Mouse (Mus musculus) Patski (cell line): ENCODE data around the gene Rhbdl3. TPM values are rescaled to one million over a fixed set of nuclear protein-coding genes. Genes with fewer than 3 reads are reported as not detected.

Source experiments
- ATAC-seq: fragments of 100-300 bp; one replicate; pipeline ENCODE4 v1.8.0; 2021
- CTCF ChIA-PET: fragments of 350-600 bp; sonication (Branson Sonifier 250); formaldehyde crosslinking; loops from one replicate; lab custom pipeline; 2022; ENCODE audit warnings: inconsistent platforms; lab: Charles Lee
- POLR2A ChIA-PET: fragments of 350-600 bp; sonication (Branson Sonifier 250); formaldehyde crosslinking; loops from one replicate; lab custom pipeline; 2022; ENCODE audit warnings: antibody characterized with exemption, inconsistent platforms; lab: Charles Lee
- DNase-seq: peaks from one replicate; pipeline ENCODE4 v3.0.0-alpha.2; 2011; ENCODE audit warnings: low read depth, low spot score
- H3K27me3 ChIP-seq: fragments of 371-371 bp; one replicate; pipeline ENCODE4 v1.5.1; 2021
- CTCF ChIP-seq: fragments of 100-300 bp; IDR thresholded peaks from one replicate; pipeline ENCODE4 v1.5.1; 2021
- in situ Hi-C: fragments of 300-500 bp; cut with MboI; formaldehyde crosslinking; loops from 3 replicates; pipeline ENCODE4 v1.11.1; 2018; ENCODE audit warnings: low pct_unique_long_range_greater_than_20kb, mixed read lengths
- polyA plus RNA-seq: library from polyadenylated mRNA; unstranded; gene quantifications from one replicate; pipeline ENCODE4 v1.2.3, GENCODE M21; 2021

Rhbdl3 gene
- polyA plus RNA-seq, 1 experiment from 2014 or later = 5.8 TPM

DNA sequence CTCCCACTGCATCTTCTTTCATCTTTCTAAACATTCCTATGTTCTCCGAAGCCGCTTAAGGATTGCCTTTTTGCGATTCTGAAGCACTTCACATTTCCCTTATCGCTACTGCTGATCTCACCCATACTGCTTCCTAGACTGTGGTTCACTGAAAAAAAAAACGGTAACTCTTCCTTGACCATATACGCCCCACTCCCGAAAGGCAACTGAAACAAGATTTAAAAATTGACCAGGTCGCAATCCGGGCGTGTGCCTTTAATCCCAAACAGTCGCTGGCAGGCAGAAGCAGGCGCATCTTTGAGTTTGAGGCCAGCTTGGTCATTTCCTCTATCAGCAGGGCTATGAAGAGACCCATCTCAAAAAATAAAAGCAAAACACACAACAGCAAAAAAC lies 81.9 kb downstream of the Rhbdl3 start:
- in situ Hi-C loops = no loop called here
- ChIA-PET POLR2A (interaction anchor here (0.7 to 1.4 kb wide), 3 partner anchors 11 to 43 kb away, joined by 4 to 5 read pairs (median 5); no protein-coding TSS in a partner anchor), CTCF (no interaction called here)
- TF ChIP-seq CTCF = no peak
- DNase-seq (no peak), ATAC-seq (peak; percentile 36)
- H3K27me3 ChIP-seq = no peaks in the 10 kb centered on the region

DNA sequence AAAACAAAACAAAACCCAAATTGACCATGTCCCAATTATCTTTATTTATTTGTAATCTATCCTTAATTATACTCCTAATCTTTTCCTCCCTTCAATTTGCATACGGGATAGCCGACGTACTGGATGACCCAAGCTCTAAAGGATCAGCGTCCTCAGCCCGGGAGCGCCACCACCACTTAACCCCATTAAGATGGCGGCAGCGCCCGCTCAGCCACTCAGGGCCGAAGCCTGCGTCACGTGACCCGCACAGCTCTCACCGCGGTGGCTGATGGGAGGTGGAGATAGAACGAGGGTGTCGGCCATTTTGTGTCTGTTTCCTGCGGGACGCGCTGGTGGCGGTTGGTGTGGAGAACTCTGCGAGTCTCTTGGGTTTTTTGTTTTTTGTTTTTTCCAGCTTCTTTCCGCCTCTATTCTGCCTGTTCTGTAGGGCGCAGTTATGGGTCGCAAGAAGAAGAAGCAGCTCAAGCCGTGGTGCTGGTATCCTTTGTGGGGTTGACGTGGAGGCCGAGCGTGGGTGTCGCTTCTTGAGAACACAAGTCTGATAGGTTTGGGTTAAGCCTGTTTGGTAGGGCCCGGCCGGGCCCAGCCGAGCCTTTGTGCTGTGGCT lies 82.4 kb downstream of the Rhbdl3 start, which contains the start of gene Zfp207:
TSS of gene Zfp207 (plus strand) at position 261 of the 607 bp plus-strand sequence.
- H3K27me3 ChIP-seq = no peaks in the 10 kb centered on the region
- TF ChIP-seq CTCF = no peak
- POLR2A ChIA-PET = interaction anchor here (0.7 to 1.4 kb wide), 3 partner anchors 10 to 43 kb away, joined by 4 to 5 read pairs (median 5); no protein-coding TSS in a partner anchor
- CTCF ChIA-PET = interaction anchor here (1.3 kb wide), 1 partner anchor 14 kb away, joined by 4 read pairs; no protein-coding TSS in a partner anchor
- in situ Hi-C loops = no loop called here
- peak; percentile 75 for DNase-seq
- peak; percentile 88 for ATAC-seq

DNA sequence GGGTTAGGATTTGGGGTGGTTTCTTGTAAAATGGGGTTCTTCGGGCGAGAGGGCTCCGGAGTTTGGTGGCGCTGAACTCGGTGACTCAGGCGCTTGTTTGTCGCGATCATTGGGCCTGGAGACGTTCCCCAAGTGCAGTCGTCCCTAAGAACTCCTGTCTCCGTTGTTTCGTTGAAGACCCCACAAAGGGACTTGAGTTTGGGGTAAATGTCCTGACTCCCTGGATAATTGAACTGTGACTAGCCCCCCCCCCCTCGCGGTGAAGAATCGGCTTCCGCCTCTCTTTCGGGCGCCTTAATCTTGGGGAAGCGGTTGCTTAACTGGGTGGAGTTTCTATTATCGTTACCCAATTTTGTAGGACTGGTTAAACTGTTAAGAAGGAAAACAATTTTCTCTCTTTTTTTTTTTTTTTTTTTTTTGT lies 82.9 kb downstream of the Rhbdl3 start:
- in situ Hi-C loops = no loop called here
- ATAC-seq = peak; percentile 14
- no peak for DNase-seq

DNA sequence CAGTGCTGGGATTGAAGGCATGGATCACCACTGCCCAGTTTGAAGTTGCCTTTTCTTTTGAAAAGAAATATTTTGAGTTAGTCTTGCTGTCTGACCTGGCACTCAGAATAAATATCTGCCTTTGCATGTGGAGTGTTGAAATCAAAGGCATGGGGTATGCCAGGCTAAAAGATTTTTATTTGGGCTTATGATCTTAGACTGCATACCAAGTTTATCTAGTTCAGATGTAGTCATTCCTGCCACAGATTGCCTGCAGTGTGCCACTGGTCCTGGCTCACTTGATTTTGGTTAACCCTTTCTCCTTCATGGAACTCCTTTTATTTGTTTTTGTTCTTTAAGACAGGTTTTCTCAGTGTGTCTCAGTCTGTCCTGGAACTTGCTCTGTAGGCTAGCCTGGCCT lies 83.7 kb downstream of the Rhbdl3 start:
- H3K27me3 ChIP-seq = no peaks in the 10 kb centered on the region
- DNase-seq = no peak
- TF ChIP-seq CTCF = no peak
- POLR2A ChIA-PET = interaction anchor here (0.6 to 0.7 kb wide), 2 partner anchors 22 to 50 kb away, joined by 3 to 4 read pairs; no protein-coding TSS in a partner anchor
- ATAC-seq = no peak
- CTCF ChIA-PET = interaction anchor here (1.3 kb wide), 1 partner anchor 13 kb away, joined by 4 read pairs; no protein-coding TSS in a partner anchor
- in situ Hi-C loops = no loop called here

More for the DNA sequence above, 82.9 kb downstream of the Rhbdl3 start:
- ChIA-PET CTCF (interaction anchor here (1.3 kb wide), 1 partner anchor 14 kb away, joined by 4 read pairs; no protein-coding TSS in a partner anchor), POLR2A (interaction anchor here (0.6 to 1.4 kb wide), 4 partner anchors 10 to 50 kb away, joined by 3 to 5 read pairs (median 4); no protein-coding TSS in a partner anchor)
- H3K27me3 ChIP-seq = no peaks in the 10 kb centered on the region
- no peak for TF ChIP-seq CTCF

DNA sequence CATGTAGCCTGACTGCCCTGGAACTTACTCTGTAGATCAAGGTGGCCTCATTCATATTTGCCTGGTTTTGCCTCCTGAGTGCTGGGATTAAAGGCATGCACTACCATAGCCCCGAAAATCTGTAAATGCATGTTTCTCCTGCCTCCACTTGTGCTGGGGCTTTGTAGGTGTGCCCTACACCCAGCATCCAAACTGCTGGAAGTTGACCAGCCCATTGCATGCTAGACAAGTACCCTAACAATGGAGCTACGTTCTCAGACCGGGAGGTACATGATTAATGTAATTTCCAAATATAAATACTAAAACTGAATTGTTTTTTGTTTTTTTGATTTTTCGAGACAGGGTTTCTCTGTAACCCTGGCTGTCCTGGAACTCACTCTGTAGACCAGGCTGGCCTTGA lies 84.3 kb downstream of the Rhbdl3 start:
- ATAC-seq = no peak
- TF ChIP-seq CTCF = no peak
- H3K27me3 ChIP-seq = no peaks in the 10 kb centered on the region
- CTCF ChIA-PET = no interaction called here
- in situ Hi-C loops = no loop called here
- no peak for DNase-seq
- POLR2A ChIA-PET = no interaction called here

DNA sequence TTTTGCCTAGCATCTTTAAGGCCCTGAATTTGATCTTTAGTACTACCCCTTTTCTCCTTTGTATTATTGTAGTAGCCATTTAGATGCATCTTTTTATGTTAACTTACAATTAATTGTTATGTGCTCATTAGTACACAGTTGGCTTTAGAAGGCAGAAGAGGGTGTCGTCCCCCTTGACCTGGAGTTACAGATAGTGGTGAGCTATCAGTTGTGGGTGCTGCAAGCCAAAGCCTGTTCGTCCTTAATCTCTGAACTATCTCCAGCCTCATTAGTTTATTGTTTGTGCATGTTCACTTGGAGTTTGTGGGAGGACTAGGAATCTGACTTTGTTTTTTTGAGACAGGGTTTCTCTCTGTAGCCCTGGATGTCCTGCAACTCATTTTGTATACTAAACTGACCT lies 86.1 kb downstream of the Rhbdl3 start:
- CTCF ChIA-PET = no interaction called here
- ATAC-seq (no peak), DNase-seq (no peak)
- in situ Hi-C loops = no loop called here
- no peak for TF ChIP-seq CTCF
- POLR2A ChIA-PET = interaction anchor here (0.7 to 1.2 kb wide), 2 partner anchors 9 to 16 kb away, joined by 3 to 6 read pairs; no protein-coding TSS in a partner anchor
- no peaks in the 10 kb centered on the region for H3K27me3 ChIP-seq

DNA sequence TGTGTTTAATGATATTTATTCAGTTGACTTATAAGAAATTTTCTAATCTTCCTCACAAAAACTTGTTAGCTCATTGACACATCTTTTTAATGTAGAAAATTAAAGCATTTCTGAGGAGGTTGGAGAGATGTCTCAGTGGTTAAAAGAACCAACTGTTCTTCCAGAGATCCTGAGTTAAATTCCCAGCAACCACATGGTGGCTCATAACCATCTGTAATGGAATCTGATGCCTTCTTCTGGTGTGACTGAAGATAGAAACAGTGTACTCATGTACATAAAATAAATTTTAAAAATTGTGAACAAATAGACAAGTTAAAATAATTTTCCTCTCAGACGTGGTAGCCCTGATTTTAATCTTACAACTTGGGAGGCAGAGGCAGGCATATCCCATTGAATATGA lies 89.2 kb downstream of the Rhbdl3 start:
- in situ Hi-C loops = no loop called here
- ATAC-seq (no peak), DNase-seq (no peak)
- no peak for TF ChIP-seq CTCF
- ChIA-PET POLR2A (no interaction called here), CTCF (no interaction called here)
- H3K27me3 ChIP-seq = no peaks in the 10 kb centered on the region

DNA sequence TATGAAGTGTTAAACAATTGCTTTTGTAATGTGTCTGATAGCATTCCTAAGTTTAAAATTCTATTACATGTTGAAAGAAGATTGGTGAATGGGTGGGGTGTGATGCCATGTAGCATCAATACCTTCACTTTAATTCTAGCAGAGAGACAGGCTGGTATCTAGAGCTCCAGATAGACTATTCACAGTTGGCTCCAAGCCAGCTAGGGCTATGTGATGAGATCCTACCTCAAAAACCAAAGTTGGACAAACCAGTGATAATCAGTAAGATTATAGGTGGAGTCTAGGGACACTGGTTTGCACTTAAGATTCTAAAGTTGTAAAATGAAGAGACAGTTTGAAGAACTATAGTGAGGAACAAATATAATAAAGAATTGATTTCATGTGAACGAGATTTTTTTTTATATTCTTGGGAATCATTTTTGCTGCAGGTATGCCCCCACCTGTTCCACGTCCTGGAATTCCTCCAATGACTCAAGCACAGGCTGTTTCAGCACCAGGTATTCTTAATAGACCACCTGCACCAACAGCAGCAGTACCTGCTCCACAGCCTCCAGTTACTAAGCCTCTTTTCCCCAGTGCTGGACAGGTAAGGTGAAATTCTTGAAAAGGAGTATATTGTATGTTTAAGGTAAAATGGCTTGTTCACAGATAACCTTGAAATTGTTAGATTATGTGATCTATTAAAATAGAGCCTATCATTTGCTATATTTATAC lies 90.9 kb downstream of the Rhbdl3 start:
- ATAC-seq = no peak
- no peak for DNase-seq
- CTCF ChIA-PET = no interaction called here
- H3K27me3 ChIP-seq = no peaks in the 10 kb centered on the region
- in situ Hi-C loops = no loop called here
- POLR2A ChIA-PET = no interaction called here
- TF ChIP-seq CTCF = no peak

DNA sequence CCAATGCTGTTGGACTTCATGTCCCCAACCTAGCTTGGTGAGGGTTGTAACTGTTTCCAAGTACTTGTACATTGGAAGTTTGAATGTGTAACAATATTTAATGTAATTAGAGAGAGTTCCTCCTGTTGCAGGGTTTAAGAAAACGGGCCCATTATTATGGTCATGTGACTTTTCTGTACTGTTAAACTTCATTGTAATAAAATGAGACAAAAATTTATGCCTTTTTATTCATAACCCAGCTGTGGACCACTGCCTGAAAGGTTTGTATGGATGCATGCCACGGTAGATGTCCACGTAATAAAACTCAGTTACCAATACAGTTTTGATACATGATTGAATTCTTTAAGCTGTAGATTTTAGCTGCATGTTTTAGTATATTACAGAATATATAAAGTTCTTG lies 95.2 kb downstream of the Rhbdl3 start:
- TF ChIP-seq CTCF = no peak
- in situ Hi-C loops = no loop called here
- POLR2A ChIA-PET = no interaction called here
- DNase-seq (no peak), ATAC-seq (no peak)
- H3K27me3 ChIP-seq = no peaks in the 10 kb centered on the region
- CTCF ChIA-PET = no interaction called here

DNA sequence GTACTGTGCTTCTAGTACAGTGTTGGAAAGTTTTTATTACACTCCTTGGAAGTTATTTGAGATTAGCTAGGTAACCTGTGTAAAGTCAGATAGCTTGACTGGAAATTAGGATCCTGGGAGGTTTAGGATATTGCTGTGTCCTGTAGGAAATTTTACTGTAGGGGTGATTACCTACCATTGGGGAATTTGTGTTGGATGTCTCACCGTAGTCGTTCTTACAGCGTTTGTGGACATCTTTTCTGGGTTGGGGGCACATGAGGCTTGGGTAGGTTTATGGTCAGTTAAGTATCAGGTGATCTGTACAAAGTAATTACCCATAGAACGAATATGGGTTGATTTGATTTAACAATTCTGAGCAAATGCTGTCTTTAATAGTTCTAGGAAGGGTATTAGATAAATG lies 95.9 kb downstream of the Rhbdl3 start:
- ChIA-PET CTCF (no interaction called here), POLR2A (no interaction called here)
- DNase-seq (no peak), ATAC-seq (no peak)
- H3K27me3 ChIP-seq = no peaks in the 10 kb centered on the region
- TF ChIP-seq CTCF = no peak
- in situ Hi-C loops = no loop called here

Other genes with a start within 250 kb of the Rhbdl3 start
- gene Crlf3, start 219.9 kb upstream of the Rhbdl3 start, polyA plus RNA-seq = 27.9 TPM
- 4.5 TPM for gene Atad5, start 211.5 kb upstream of the Rhbdl3 start, polyA plus RNA-seq
- gene Tefm, start 158.7 kb upstream of the Rhbdl3 start, polyA plus RNA-seq = 26.0 TPM
- 0.19 TPM for gene Adap2, start 146.8 kb upstream of the Rhbdl3 start, polyA plus RNA-seq
- gene Rnf135, start 117.1 kb upstream of the Rhbdl3 start, polyA plus RNA-seq = 14.0 TPM
- gene Rhot1, start 91.9 kb upstream of the Rhbdl3 start, polyA plus RNA-seq = 49.4 TPM
- gene 5730455P16Rik, start 77.1 kb downstream of the Rhbdl3 start, polyA plus RNA-seq = 26.3 TPM
- 160 TPM for gene Zfp207, start 82.4 kb downstream of the Rhbdl3 start, polyA plus RNA-seq
- gene Psmd11, start 127.7 kb downstream of the Rhbdl3 start, polyA plus RNA-seq = 133 TPM
- gene Cdk5r1, start 176.1 kb downstream of the Rhbdl3 start, polyA plus RNA-seq = 1.5 TPM